Mouse (Mus musculus) olfactory bulb, adult 2 months (tissue): Measurements from ENCODE around the gene Gabarapl2. TPM values are rescaled to one million over a fixed set of nuclear protein-coding genes. Genes with fewer than 3 reads are reported as not detected.

ENCODE experiments used
- H3K27ac ChIP-seq: fragments of 200-500 bp; 2 replicates; pipeline ENCODE4 v1.5.1; 2012; ENCODE audit warnings: low read depth, low read length; ENCODE audit not compliant: insufficient read depth
- H3K4me1 ChIP-seq: fragments of 200-500 bp; 2 replicates; pipeline ENCODE4 v1.6.1; 2012; ENCODE audit warnings: low read length; ENCODE audit not compliant: control insufficient read depth, insufficient read depth
- H3K4me3 ChIP-seq: fragments of 200-500 bp; 2 replicates; pipeline ENCODE4 v1.5.1; 2012; ENCODE audit warnings: mild to moderate bottlenecking, low read depth, low read length, moderate library complexity; ENCODE audit not compliant: insufficient read depth
- CTCF ChIP-seq: fragments of 200-500 bp; IDR thresholded peaks from 2 replicates; pipeline ENCODE4 v1.5.1; 2012; ENCODE audit warnings: low read depth, mild to moderate bottlenecking, low read length, moderate library complexity; ENCODE audit not compliant: insufficient read depth
- POLR2A ChIP-seq: fragments of 200-500 bp; IDR thresholded peaks from 2 replicates; pipeline ENCODE4 v1.6.1; 2012; ENCODE audit warnings: mild to moderate bottlenecking, low read depth, low read length, moderate library complexity; ENCODE audit not compliant: insufficient read depth
- WGBS: fragments of 180-500 bp; shearing (Covaris S2); methylation state at CpG from one replicate; pipeline ENCODE4 v1.1.7; 2018; 5-methylcytosine and 5-hydroxymethylcytosine counted together
- polyA plus RNA-seq: library from polyadenylated mRNA; stranded (reverse); fragments of >200 nt; gene quantifications from 2 replicates; pipeline ENCODE4 v1.2.4, GENCODE M21; 2012; ENCODE audit warnings: low replicate concordance; ENCODE audit not compliant: missing spikeins, insufficient read depth, insufficient read length

Gene Gabarapl2
- polyA plus RNA-seq, 1 experiment, result not detected

DNA sequence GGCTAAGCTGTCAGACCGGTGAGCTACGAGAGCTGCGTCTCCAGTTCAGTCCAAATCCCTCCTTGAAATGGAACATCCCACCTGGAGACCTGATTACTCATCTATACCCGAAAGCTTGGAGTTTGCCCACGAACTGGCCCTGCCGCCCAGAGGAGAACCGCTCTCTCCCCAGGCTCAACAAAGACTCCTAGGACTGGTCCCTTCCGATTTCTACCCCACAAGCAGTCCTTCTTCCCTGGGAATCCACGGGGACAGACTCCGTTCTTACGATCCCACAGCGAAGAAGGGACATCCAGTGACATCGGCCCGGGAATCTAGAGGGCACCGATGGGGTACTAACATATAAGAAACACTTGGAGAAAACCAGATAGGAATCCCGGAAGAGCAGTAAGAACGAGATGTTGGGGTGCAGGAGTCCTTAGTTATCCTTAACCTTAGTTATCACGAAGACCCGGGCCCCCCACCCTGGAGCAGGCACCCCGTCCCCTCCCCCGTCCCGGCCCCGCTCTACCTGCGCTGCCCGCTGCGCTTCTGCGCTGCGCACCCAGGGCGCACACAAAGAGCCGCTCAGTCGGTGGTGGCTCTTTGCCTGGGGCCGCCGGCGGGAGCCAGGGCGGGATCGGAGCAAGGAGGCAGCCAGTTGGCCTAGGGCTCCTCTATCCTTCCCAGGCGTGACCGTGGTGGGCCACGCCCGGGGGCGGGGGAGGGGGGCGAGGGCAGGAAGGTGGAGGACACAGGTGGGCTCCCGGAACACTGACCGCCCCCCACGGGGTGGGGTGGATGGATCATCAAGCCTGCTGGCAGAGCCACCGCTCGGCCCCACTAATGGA is 30.7 kb upstream of the Gabarapl2 start, which contains the start of gene Chst5:
Gene Chst5 (minus strand): TSS at position 827 of the 830 bp plus-strand sequence.
- TF ChIP-seq CTCF (no peak), POLR2A (no peak)
- H3K4me1 ChIP-seq, result peaks cover 12% of the 10 kb centered on the region
- H3K4me3 ChIP-seq, result no peak within 1 kb of the TSS
- no peak within 1 kb of the TSS for H3K27ac ChIP-seq
- WGBS, result 8% methylated on average over 46 of the region's 47 CpGs

- TF ChIP-seq CTCF (no peak), POLR2A (no peak)
- Histone ChIP-seq H3K4me1 (peaks cover 12% of the 10 kb centered on the region), H3K27ac (no peak overlapping the region), H3K4me3 (no peak overlapping the region)
- WGBS, result 55% methylated on average over 7 of the region's 7 CpGs
Measured at GRCm38 (mm10) chr8:111911572-111911971, 28.9 kb upstream of the Gabarapl2 start.

DNA sequence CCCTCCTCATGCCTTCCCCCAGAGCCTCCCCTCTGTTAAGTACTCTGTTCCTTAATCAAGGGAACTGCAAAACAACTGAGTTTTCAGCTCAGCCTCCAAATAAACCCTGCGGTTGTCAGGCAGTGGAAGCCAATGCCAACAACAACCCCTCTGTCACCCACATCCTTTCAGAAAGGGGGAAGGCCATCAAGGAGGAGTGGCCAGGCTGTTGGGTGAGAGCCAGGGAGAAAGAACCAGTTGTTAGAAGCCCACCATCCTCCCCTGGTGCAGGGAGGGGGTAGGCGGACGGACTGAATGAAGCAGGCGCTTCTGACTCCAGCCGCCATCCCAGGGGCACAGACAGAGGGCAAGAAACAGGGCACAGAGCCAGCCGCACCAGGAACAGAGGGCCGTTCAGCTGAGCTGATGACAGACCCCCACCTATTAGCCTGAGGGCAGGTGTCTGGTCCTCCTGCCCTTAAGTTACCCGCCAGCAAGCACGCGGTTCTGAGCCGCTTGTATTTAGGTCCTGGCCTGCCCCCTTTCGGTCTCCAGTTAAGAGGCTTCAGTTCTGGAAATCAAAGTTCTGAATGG is 27.6 kb upstream of the Gabarapl2 start:
- WGBS, result 42% methylated on average over 12 of the region's 12 CpGs
- Histone ChIP-seq H3K27ac (no peak overlapping the region), H3K4me3 (no peak overlapping the region), H3K4me1 (peaks cover 12% of the 10 kb centered on the region)
- TF ChIP-seq CTCF (no peak), POLR2A (no peak)

DNA sequence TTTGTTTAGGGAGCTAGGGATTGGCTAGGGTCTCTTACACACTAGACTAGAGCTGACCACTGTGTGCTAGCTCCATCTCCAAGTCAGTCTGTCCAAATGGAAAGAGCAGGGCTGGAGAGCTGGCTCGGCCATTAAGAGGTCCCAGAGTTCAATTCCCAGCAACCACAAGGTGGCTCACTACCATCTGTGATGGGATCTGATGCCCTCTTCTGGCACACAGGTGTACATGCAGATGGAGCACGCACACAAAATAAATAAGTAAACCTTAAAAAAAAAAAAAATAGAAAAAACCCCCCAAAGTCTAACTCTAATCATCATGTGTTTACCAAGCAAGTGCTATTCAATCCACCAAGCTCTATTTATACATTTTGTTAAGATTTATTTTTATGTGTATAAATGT is 20.8 kb upstream of the Gabarapl2 start:
- Histone ChIP-seq H3K27ac (no peak overlapping the region), H3K4me1 (no peaks in the 10 kb centered on the region), H3K4me3 (no peak overlapping the region)
- 88% methylated on average over 2 of the region's 2 CpGs for WGBS
- TF ChIP-seq POLR2A, result no peak
- no peak for TF ChIP-seq CTCF

DNA sequence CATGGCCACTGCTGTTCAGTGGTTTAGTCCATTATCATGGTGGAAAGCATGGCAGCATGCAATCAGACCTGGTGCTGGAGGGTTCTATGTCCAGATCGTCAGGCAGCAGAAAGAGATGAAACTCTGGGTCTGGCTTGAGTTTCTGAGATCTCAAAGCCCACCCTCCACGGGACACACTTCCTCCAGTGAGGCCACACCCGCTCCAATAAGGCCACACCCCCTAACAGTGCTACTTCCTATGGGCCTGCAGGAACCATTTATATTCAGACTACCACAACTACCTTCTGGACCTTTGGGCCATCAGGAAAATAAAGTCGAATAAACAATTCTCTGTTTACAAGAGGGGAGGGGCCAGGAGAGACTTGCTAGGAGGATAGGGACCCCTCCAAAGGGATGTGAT is 19.5 kb upstream of the Gabarapl2 start:
- Histone ChIP-seq H3K27ac (no peak overlapping the region), H3K4me3 (no peak overlapping the region), H3K4me1 (no peaks in the 10 kb centered on the region)
- TF ChIP-seq CTCF (no peak), POLR2A (no peak)
- 89% methylated on average over 4 of the region's 4 CpGs for WGBS

GRCm38 (mm10) chr8:111923383-111923804 is 17.1 kb upstream of the Gabarapl2 start:
- H3K4me3 ChIP-seq, result 0 out of 2 replicates have a peak overlapping the region, but pooled peaks have one; percentile 3
- no peaks in the 10 kb centered on the region for H3K4me1 ChIP-seq
- TF ChIP-seq POLR2A (no peak), CTCF (no peak)
- no peak overlapping the region for H3K27ac ChIP-seq
- 29% methylated on average over 10 of the region's 10 CpGs for WGBS

DNA sequence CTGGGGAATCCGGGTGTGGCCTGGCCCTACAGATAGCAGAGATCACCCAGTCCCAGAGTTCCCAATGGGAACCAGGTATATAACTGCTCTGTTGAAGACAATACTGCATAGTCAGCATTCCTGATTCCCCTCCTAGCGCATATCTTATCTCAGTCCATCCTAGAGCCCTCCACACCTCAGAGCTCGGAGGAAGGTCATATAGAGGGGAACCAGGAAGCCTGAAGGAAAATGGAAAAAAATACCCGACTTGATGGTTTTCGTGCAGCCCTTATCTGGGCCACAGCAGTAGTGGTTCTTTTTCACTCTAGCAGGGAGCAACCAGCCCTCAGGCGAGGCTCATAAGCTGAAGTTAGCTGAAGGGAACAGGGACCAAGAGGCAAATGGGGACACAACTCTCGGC is 15.5 kb upstream of the Gabarapl2 start:
- TF ChIP-seq CTCF, result no peak
- no peak for TF ChIP-seq POLR2A
- H3K4me3 ChIP-seq, result no peak overlapping the region
- 91% methylated on average over 7 of the region's 7 CpGs for WGBS
- no peaks in the 10 kb centered on the region for H3K4me1 ChIP-seq
- no peak overlapping the region for H3K27ac ChIP-seq

- Histone ChIP-seq H3K4me3 (no peak overlapping the region), H3K27ac (no peak overlapping the region), H3K4me1 (peaks cover 13% of the 10 kb centered on the region)
- TF ChIP-seq CTCF (no peak), POLR2A (no peak)
- 78% methylated on average over 8 of the region's 8 CpGs for WGBS
Measured at GRCm38 (mm10) chr8:111929648-111930344, 10.7 kb upstream of the Gabarapl2 start.

DNA sequence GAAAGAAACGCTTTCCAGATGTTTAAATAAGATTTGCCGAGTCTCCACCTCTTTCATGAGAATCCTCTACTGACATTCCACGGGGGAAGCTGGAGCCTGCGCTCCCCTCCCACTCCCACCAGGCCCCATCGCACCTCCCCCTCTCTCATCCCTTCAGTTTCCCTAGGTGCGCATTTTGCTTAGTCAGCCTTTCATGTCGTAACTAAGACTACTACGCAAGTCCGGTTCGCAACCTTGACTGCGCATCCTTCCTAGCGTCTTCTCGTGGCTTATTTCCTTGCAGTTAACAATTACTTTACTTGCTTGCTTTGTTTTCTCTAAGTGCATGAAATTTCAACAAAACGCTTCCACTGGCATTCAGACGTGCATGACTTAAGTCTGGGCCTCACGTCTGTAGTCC is 8.8 kb upstream of the Gabarapl2 start:
- no peak overlapping the region for H3K27ac ChIP-seq
- WGBS, result 87% methylated on average over 16 of the region's 16 CpGs
- peaks cover 13% of the 10 kb centered on the region for H3K4me1 ChIP-seq
- TF ChIP-seq CTCF (no peak), POLR2A (no peak)
- H3K4me3 ChIP-seq, result no peak overlapping the region
